Mouse (Mus musculus): ENCODE measurements around the gene Lrrk1. TPM values are rescaled to one million over a fixed set of nuclear protein-coding genes. Genes with fewer than 3 reads are reported as not detected.

Gene Lrrk1
- polyA plus RNA-seq, 1 experiment from 2014 or later, result 3.0 TPM

DNA sequence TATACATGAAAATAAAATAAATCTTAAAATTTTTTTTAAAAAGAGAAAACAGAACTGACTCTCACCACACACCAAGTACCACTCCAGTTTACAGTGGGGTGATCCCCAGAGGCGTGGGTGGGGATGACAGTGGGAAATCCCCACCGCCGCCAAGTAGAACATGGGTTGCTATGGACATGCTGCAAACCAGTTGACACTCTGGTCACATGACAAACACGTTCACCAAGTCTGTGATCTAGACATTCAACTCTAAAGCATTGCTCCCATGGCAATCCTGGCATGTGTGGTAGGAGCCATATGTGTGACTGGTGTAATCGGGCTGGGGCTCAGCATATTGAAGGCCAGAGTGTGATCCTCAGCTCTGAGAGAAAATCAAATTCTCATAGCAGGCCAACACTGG lies 202.8 kb downstream of the Lrrk1 start:
- Histone ChIP-seq H3K4me3 (ENCODE audit: low read depth, low read length) (no peak overlapping the region), H3K27ac (ENCODE audit: low read depth) (no peak overlapping the region), H3K9me3 (ENCODE audit: low read length) (no peaks in the 10 kb centered on the region), H3K27me3 (ENCODE audit: insufficient read depth, low read length) (no peaks in the 10 kb centered on the region), H3K4me1 (ENCODE audit: insufficient read depth) (peaks cover 15% of the 10 kb centered on the region), H3K9ac (replicated peaks) (no peak overlapping the region), H3K4me2 (ENCODE audit: low read depth, low read length) (no peak overlapping the region), H3K36me3 (replicated peaks; ENCODE audit: insufficient read depth, low read length) (no peaks in the 10 kb centered on the region)
- DNase-seq (no peak), ATAC-seq (no peak)
- WGBS (ENCODE audit: insufficient replicate concordance), result 87% methylated on average over 5 of the region's 5 CpGs
- TF ChIP-seq EP300 (IDR thresholded peaks at IDR 0.05; ENCODE audit: low read depth), result no peak
- no peak for TF ChIP-seq CTCF (IDR thresholded peaks at IDR 0.05; ENCODE audit: low read depth)

DNA sequence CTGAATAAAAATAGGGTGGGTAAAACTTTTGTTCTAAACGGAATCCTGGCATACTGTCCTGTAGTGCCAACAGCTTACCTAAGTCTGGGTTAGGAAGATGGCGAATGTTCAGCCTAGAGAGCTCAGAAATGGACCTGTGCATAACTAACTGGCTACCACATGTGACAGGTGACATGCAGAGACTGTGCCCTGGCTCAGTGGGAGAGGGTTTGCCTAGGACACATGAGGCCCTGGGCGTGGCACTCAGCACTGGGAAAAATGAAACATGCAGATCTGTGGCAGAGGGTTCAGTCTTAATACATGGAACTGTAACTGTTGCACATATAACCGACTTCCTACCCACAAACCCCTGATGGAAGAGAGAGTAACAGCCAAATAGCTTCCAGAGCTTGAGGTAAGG lies 204.1 kb downstream of the Lrrk1 start:
- H3K9me3 ChIP-seq (ENCODE audit: low read length), result no peaks in the 10 kb centered on the region
- no peaks in the 10 kb centered on the region for H3K36me3 ChIP-seq (replicated peaks; ENCODE audit: insufficient read depth, low read length)
- no peak overlapping the region for H3K9ac ChIP-seq (replicated peaks)
- TF ChIP-seq CTCF (IDR thresholded peaks at IDR 0.05; ENCODE audit: low read depth) (no peak), EP300 (IDR thresholded peaks at IDR 0.05; ENCODE audit: low read depth) (no peak)
- DNase-seq, result no peak
- H3K4me3 ChIP-seq (ENCODE audit: low read depth, low read length), result no peak overlapping the region
- 66% methylated on average over 4 of the region's 4 CpGs for WGBS (ENCODE audit: insufficient replicate concordance)
- ATAC-seq, result no peak
- H3K27me3 ChIP-seq (ENCODE audit: insufficient read depth, low read length), result no peaks in the 10 kb centered on the region
- no peak overlapping the region for H3K4me2 ChIP-seq (ENCODE audit: low read depth, low read length)
- H3K4me1 ChIP-seq (ENCODE audit: insufficient read depth), result peaks cover 24% of the 10 kb centered on the region
- H3K27ac ChIP-seq (ENCODE audit: low read depth), result no peak overlapping the region

DNA sequence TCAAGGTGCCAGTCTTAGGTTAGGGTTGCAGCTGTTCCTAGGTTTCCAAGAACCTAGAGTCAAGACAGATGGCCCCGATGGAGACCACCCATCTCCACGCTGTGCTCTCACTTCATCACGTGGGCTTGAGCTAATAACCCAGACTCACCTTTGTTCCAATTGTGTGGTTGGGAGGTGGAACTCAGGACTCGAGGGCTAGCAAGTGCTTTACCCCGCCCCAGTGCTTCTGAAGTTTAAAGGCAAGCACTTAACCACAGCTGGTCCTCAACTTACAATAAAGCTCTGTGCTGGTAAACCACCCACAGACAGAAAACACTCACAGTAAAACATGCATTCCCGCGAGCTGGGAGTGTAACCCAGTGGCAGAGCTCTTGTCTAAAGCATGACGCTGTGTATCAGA lies 204.7 kb downstream of the Lrrk1 start:
- 74% methylated on average over 8 of the region's 8 CpGs for WGBS (ENCODE audit: insufficient replicate concordance)
- TF ChIP-seq EP300 (IDR thresholded peaks at IDR 0.05; ENCODE audit: low read depth) (no peak), CTCF (IDR thresholded peaks at IDR 0.05; ENCODE audit: low read depth) (no peak)
- no peak for ATAC-seq
- no peaks in the 10 kb centered on the region for H3K36me3 ChIP-seq (replicated peaks; ENCODE audit: insufficient read depth, low read length)
- H3K27ac ChIP-seq (ENCODE audit: low read depth), result no peak overlapping the region
- H3K4me1 ChIP-seq (ENCODE audit: insufficient read depth), result peaks cover 24% of the 10 kb centered on the region
- H3K4me2 ChIP-seq (ENCODE audit: low read depth, low read length), result no peak overlapping the region
- no peaks in the 10 kb centered on the region for H3K27me3 ChIP-seq (ENCODE audit: insufficient read depth, low read length)
- no peak for DNase-seq
- no peak overlapping the region for H3K4me3 ChIP-seq (ENCODE audit: low read depth, low read length)
- H3K9ac ChIP-seq (replicated peaks), result no peak overlapping the region
- H3K9me3 ChIP-seq (ENCODE audit: low read length), result no peaks in the 10 kb centered on the region

DNA sequence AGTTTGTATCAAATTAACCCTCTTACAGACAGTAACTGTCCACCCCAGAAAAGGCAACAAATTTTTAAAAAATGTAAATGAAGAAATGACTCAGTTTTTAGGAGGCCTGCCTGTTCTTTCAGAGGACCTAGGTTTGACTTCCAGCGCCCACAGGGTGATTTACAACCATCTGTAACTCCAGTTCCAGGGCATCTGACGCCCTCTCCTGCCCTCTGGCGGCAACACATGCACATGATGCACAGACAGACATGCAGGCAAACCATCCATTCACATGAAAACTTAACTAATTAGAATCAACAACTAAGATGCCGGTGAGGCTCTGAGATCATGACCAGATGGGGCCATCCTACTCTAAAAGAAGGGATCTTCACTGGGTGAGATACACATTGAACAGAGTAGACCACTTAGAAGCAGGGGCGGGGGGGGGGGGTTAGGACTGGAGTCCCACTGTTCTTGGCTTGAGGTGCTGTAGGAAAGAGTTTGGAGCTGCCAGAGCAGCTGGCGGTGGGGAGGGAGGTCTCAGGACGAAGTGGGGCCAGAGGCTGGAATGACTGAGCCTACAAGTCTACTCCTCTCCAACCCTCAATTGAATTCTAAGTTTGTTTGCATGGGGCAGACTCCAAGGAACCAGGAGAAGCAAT lies 206.0 kb downstream of the Lrrk1 start:
- no peak for ATAC-seq
- WGBS (ENCODE audit: insufficient replicate concordance), result 82% methylated on average over 7 of the region's 7 CpGs
- H3K36me3 ChIP-seq (replicated peaks; ENCODE audit: insufficient read depth, low read length), result no peaks in the 10 kb centered on the region
- H3K4me1 ChIP-seq (ENCODE audit: insufficient read depth), result peaks cover 14% of the 10 kb centered on the region
- no peak overlapping the region for H3K9ac ChIP-seq (replicated peaks)
- H3K9me3 ChIP-seq (ENCODE audit: low read length), result no peaks in the 10 kb centered on the region
- no peaks in the 10 kb centered on the region for H3K27me3 ChIP-seq (ENCODE audit: insufficient read depth, low read length)
- H3K27ac ChIP-seq (ENCODE audit: low read depth), result no peak overlapping the region
- DNase-seq, result no peak
- TF ChIP-seq CTCF (IDR thresholded peaks at IDR 0.05; ENCODE audit: low read depth) (peak; percentile 38), EP300 (IDR thresholded peaks at IDR 0.05; ENCODE audit: low read depth) (no peak)
- no peak overlapping the region for H3K4me3 ChIP-seq (ENCODE audit: low read depth, low read length)
- no peak overlapping the region for H3K4me2 ChIP-seq (ENCODE audit: low read depth, low read length)

DNA sequence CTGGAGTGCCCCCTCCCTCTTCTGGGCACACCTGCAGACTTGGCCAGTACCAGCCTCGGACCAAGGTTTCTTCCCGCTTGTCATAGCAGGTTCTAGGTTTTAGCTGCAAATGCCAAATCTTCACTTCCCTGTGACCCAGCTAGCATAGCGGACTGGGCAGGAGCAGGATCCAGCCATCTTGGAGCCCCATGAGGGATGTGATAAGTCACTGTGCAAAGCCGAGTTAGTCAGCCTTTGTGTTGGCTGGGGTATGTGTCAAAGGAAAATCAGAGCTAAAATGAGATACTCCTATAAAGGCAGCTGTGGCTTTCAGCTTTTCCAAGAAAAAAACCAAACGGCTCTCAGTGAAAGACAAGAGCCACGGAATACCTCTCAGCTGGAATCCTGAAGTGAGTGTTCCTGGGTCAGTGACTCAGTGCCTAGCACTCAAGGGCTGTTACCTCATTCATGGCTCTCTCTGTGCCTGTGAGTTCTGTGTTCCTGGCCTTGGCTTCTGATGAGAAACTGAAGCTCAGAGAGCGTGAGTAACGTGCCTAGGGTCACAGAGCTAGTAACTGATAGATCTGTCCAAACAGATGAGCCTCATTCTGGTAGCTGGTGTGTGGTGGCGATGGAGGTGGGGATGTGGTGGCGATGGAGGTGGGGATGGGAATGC lies 207.3 kb downstream of the Lrrk1 start:
- Histone ChIP-seq H3K36me3 (replicated peaks; ENCODE audit: insufficient read depth, low read length) (no peaks in the 10 kb centered on the region), H3K9me3 (ENCODE audit: low read length) (no peaks in the 10 kb centered on the region), H3K4me2 (ENCODE audit: low read depth, low read length) (no peak overlapping the region), H3K4me1 (ENCODE audit: insufficient read depth) (peaks cover 19% of the 10 kb centered on the region), H3K9ac (replicated peaks) (no peak overlapping the region), H3K4me3 (ENCODE audit: low read depth, low read length) (no peak overlapping the region), H3K27ac (ENCODE audit: low read depth) (no peak overlapping the region), H3K27me3 (ENCODE audit: insufficient read depth, low read length) (no peaks in the 10 kb centered on the region)
- DNase-seq (no peak), ATAC-seq (no peak)
- TF ChIP-seq CTCF (IDR thresholded peaks at IDR 0.05; ENCODE audit: low read depth) (no peak), EP300 (IDR thresholded peaks at IDR 0.05; ENCODE audit: low read depth) (no peak)
- 74% methylated on average over 10 of the region's 10 CpGs for WGBS (ENCODE audit: insufficient replicate concordance)

DNA sequence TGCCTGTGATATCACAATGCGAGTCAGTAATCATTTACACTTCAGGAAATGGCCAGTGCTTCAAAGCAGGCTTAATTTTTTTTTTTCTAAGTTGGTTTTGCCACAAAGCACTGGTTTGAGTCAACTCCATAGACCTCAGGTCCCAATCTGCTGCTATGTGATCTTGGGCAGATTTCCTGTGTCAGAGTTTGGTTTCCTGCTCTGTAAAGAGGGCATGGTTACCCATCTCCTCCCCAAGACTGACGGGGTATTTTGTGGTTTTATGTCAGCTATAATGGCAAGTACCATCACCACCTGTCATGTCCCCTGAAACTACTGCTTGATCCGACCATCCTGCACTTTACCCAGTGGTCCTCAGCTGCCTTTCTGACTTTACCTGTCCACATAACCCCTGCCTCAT lies 207.9 kb downstream of the Lrrk1 start:
- H3K4me1 ChIP-seq (ENCODE audit: insufficient read depth), result peaks cover 25% of the 10 kb centered on the region
- WGBS (ENCODE audit: insufficient replicate concordance), result 19% methylated on average over 3 of the region's 3 CpGs
- no peaks in the 10 kb centered on the region for H3K9me3 ChIP-seq (ENCODE audit: low read length)
- no peak overlapping the region for H3K27ac ChIP-seq (ENCODE audit: low read depth)
- no peaks in the 10 kb centered on the region for H3K27me3 ChIP-seq (ENCODE audit: insufficient read depth, low read length)
- H3K4me2 ChIP-seq (ENCODE audit: low read depth, low read length), result no peak overlapping the region
- no peaks in the 10 kb centered on the region for H3K36me3 ChIP-seq (replicated peaks; ENCODE audit: insufficient read depth, low read length)
- no peak for TF ChIP-seq CTCF (IDR thresholded peaks at IDR 0.05; ENCODE audit: low read depth)
- no peak for TF ChIP-seq EP300 (IDR thresholded peaks at IDR 0.05; ENCODE audit: low read depth)
- DNase-seq (no peak), ATAC-seq (no peak)
- no peak overlapping the region for H3K9ac ChIP-seq (replicated peaks)
- H3K4me3 ChIP-seq (ENCODE audit: low read depth, low read length), result no peak overlapping the region

Data from liver, postnatal 0 days (tissue).